Mouse (Mus musculus): ENCODE data around the gene Me3.

- TF ChIP-seq POLR2A (IDR thresholded peaks at IDR 0.05; ENCODE audit: insufficient read depth, low read depth, low read length) (no peak), CTCF (IDR thresholded peaks at IDR 0.05) (no peak), EP300 (IDR thresholded peaks at IDR 0.05; ENCODE audit: insufficient read depth, low read depth, low read length) (no peak)
Observed at GRCm38 (mm10) chr7:89671104-89671831, 39.1 kb downstream of the Me3 start.
